Mouse (Mus musculus) hematopoietic stem cell, adult 5-6 weeks (primary cell): Measurements from ENCODE around the gene Psd4. TPM values are rescaled to one million over a fixed set of nuclear protein-coding genes. Genes with fewer than 3 reads are reported as not detected.

ENCODE experiments used
- ATAC-seq, 2 experiments: fragments of 125-278 bp in 1 of 2; replicated peaks in 1 of 2; 2 replicates each; pipeline ENCODE4 v1.8.0; 2016 to 2017; ENCODE audit warnings: inconsistent platforms in 2 of 2, mild to moderate bottlenecking in 2 of 2, moderate number of reproducible peaks in 2 of 2, low read depth in 1 of 2, moderate TSS enrichment in 1 of 2; ENCODE audit not compliant: low FRiP score in 2 of 2, poor library complexity in 2 of 2, severe bottlenecking in 2 of 2, insufficient read depth in 1 of 2, low TSS enrichment in 1 of 2
- total RNA-seq: library from RNA; stranded (forward); fragments of 172-1452, 232-1000 nt; gene quantifications from 2 replicates; pipeline ENCODE4 v1.2.3, GENCODE M21; 2017

Psd4 gene
- total RNA-seq = 90.2 and 92.4 TPM in 2 replicates

GRCm38 (mm10) chr2:24367030-24367894, at the start of gene Psd4:
Psd4 (plus strand) TSS chr2:24367580.
- peak; percentile 61 to 68 for ATAC-seq

- ATAC-seq = peak in 1 of 2 experiments; percentile 64; a peak in 2 of 4 replicates
These were observed 49.3 kb upstream of the Psd4 start for GRCm38 (mm10) chr2:24317919-24318598.

GRCm38 (mm10) chr2:24335333-24335732, 32.0 kb upstream of the Psd4 start:
- peak; percentile 71 to 83; a peak in 3 of 4 replicates for ATAC-seq

- ATAC-seq = no peak
These were observed 30.8 kb upstream of the Psd4 start, which contains the start of gene Il1rn for GRCm38 (mm10) chr2:24336545-24336944. Il1rn (plus strand) TSS chr2:24336853.

- ATAC-seq = no peak
These were observed 25.9 kb upstream of the Psd4 start for GRCm38 (mm10) chr2:24341395-24341885.

- no peak for ATAC-seq
These were observed 22.8 kb upstream of the Psd4 start for GRCm38 (mm10) chr2:24344619-24345018.

GRCm38 (mm10) chr2:24345056-24345455, 22.3 kb upstream of the Psd4 start:
- peak in 1 of 2 experiments; percentile 48; a peak in 1 of 4 replicates for ATAC-seq

- ATAC-seq = no peak
These were observed 19.5 kb upstream of the Psd4 start for GRCm38 (mm10) chr2:24347926-24348325.

GRCm38 (mm10) chr2:24351159-24351558, 16.2 kb upstream of the Psd4 start:
- ATAC-seq = no peak

GRCm38 (mm10) chr2:24353042-24353441, 14.3 kb upstream of the Psd4 start:
- ATAC-seq = no peak

GRCm38 (mm10) chr2:24357642-24358041, 9.7 kb upstream of the Psd4 start:
- ATAC-seq = no peak

GRCm38 (mm10) chr2:24359347-24359746, 8.0 kb upstream of the Psd4 start:
- no peak for ATAC-seq

GRCm38 (mm10) chr2:24363818-24364217, 3.6 kb upstream of the Psd4 start:
- ATAC-seq = no peak

- ATAC-seq = no peak
These were observed 985 bp upstream of the Psd4 start for GRCm38 (mm10) chr2:24366214-24366975.

GRCm38 (mm10) chr2:24367895-24368261, 498 bp downstream of the Psd4 start:
- no peak for ATAC-seq

- ATAC-seq = no peak
These were observed 11.5 kb downstream of the Psd4 start for GRCm38 (mm10) chr2:24378747-24379450.
